Mouse (Mus musculus): Measurements from ENCODE around the gene Slc16a7. TPM values are rescaled to one million over a fixed set of nuclear protein-coding genes. Genes with fewer than 3 reads are reported as not detected.

The Slc16a7 gene
- 1.3 TPM for polyA plus RNA-seq (2015; fragmentation: Illumina TruSeq; extraction: RNeasy Lipid Tissue Mini Kit (QIAGEN cat#74804); ENCODE audit: insufficient read depth, low read depth, low replicate concordance)

GRCm38 (mm10) chr10:125388876-125389786, at the start of gene Slc16a7:
TSS of gene Slc16a7 (minus strand) at chr10:125389465.

